Mouse (Mus musculus): Measurements from ENCODE around the gene Phactr2. TPM values are rescaled to one million over a fixed set of nuclear protein-coding genes. Genes with fewer than 3 reads are reported as not detected.
"Not testable (repeated sequence)": the region's sequence is repeated elsewhere in the genome, so short reads cannot be mapped to it uniquely, and the experiment has no call there.

Gene Phactr2
- total RNA-seq, 4 experiments from 2014 or later = 23.1 to 26.1 (median 24.9) TPM

DNA sequence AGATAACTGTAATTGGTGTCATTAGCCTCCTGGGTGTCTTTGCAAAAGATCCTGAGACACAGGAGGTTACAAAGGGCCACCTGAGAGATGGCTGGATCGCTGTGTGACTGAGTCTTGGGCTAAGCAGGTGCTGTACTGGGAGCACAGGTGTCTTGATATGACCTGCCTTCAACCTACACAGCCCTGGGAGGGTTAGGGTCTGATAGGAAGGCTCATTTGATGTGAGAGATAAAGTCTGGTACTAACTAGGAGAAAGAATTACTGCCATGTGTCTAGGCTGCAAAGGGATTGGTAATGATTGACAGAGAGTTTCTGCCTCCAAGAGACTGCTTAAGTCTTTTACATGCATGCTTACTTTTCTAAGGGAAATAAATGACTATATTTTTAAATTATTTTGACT is 254.2 kb downstream of the Phactr2 start:
- no peak for DNase-seq (ENCODE audit: low spot score in 2 of 2)

GRCm38 (mm10) chr10:13213956-13214355 is 260.3 kb downstream of the Phactr2 start:
- DNase-seq (ENCODE audit: low spot score in 2 of 2) = no peak

- no peak for DNase-seq (ENCODE audit: low spot score in 2 of 2)
Measured at GRCm38 (mm10) chr10:13212829-13213228, 261.4 kb downstream of the Phactr2 start.

GRCm38 (mm10) chr10:13212326-13212725 is 261.9 kb downstream of the Phactr2 start:
- DNase-seq (ENCODE audit: low spot score in 2 of 2) = no peak

- no peak for DNase-seq (ENCODE audit: low spot score in 2 of 2)
Measured at GRCm38 (mm10) chr10:13209930-13210637, 264.1 kb downstream of the Phactr2 start.

GRCm38 (mm10) chr10:13209506-13209905 is 264.7 kb downstream of the Phactr2 start:
- DNase-seq (ENCODE audit: low spot score in 2 of 2) = no peak

- no peak for DNase-seq (ENCODE audit: low spot score in 2 of 2)
Measured at GRCm38 (mm10) chr10:13209061-13209460, 265.2 kb downstream of the Phactr2 start.

GRCm38 (mm10) chr10:13201741-13202293 is 272.4 kb downstream of the Phactr2 start:
- no peak for DNase-seq (ENCODE audit: low spot score in 2 of 2)

DNA sequence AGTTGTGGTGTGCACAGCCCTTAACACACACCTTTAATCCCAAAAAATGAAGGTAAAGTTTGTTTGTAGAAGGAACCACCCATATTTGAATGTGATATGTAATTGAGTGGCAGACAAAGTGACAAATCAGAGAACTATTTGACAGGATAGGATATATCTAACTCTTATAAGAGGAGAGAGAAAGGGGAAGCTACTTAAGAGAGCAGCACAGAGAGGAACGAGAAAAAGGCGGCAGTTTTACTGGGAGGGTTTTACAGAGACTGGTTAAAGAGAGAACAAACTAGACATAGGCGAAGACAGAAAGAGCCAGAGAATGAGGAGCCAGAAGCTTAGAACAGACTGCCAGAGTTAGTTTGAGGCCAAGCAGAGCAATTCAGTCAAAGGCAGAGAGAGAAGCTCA is 273.4 kb downstream of the Phactr2 start:
- DNase-seq (ENCODE audit: low spot score in 2 of 2) = no peak

- DNase-seq (ENCODE audit: low spot score in 2 of 2) = no peak
Measured at GRCm38 (mm10) chr10:13199234-13199633, 275.0 kb downstream of the Phactr2 start.

- no peak for DNase-seq (ENCODE audit: low spot score in 2 of 2)
Measured at GRCm38 (mm10) chr10:13196872-13197507, 277.2 kb downstream of the Phactr2 start.

DNA sequence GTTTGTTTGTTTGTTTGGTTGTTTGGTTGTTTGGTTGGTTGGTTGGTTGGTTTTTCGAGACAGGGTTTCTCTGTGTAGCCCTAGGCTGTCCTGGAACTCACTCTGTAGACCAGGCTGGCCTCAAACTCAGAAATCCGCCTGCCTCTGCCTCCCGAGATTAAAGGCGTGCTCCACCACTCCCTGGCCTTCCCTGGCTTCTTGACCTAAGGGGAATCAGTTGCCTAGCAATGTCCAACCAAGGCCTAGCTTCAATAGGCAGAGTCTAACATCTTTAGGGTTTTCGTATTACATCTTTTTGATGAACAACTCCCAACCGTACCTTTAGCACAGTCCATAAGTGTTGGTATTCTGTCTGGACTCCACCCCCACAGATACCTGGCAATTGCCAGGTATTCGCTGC is 280.7 kb downstream of the Phactr2 start:
- not testable (repeated sequence) for DNase-seq (ENCODE audit: low spot score in 2 of 2)

DNA sequence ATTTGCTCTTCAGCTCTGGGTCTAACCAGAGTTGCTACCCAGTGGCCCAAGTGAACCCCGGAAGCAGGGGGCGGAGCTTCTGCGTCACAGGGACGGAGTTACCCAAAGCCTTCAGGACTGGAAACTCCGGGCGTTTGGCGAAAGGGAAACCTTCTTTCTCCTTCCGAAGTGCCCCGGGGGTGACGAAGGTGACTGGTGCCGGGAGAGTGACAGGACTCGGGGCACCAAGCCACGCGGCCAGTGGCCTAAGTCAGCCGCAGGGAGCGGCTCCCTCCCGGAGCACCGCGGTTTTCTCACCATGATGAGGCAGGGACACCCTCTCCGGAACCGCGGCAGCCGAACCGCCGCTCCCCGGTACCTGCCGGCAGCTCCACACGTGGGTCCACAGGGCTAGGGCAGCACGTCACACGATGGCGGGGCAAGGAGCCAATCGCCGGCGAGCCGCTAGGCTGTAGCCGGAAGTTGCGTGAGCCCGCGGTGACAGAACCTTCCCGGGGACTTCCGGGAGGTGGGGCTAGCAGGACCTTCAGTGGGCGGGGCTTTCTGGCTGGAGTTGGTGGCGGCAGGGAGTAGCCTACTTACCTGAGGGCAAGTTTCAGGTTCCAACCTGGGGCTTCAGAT is 281.4 kb downstream of the Phactr2 start, which contains the start of gene Ltv1:
TSS of gene Ltv1 (minus strand) at position 438 of the 621 bp plus-strand sequence.
- DNase-seq (ENCODE audit: low spot score in 2 of 2) = peak; percentile 84 to 94

DNA sequence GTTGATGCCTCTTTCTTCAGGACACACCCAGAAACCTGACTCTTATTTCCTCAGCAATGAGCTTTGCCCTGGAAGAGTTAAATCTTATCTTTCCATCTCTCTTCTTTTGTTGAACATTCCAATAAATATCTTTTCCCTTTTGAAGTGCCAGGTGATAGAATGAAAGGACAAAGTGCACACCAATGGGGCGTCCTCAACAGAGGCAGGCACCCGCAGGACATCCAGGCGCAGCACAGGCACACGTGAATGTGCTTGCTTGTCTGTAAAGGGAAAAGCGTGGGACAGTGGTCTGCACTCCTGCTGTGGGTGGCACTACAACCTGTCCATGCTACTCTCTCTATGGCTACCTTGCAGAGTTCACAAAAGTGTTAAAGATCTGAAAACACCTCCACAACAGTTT is 284.3 kb downstream of the Phactr2 start:
- no peak for DNase-seq (ENCODE audit: low spot score in 2 of 2)

- no peak for DNase-seq (ENCODE audit: low spot score in 2 of 2)
Measured at GRCm38 (mm10) chr10:13186754-13187153, 287.5 kb downstream of the Phactr2 start.

DNA sequence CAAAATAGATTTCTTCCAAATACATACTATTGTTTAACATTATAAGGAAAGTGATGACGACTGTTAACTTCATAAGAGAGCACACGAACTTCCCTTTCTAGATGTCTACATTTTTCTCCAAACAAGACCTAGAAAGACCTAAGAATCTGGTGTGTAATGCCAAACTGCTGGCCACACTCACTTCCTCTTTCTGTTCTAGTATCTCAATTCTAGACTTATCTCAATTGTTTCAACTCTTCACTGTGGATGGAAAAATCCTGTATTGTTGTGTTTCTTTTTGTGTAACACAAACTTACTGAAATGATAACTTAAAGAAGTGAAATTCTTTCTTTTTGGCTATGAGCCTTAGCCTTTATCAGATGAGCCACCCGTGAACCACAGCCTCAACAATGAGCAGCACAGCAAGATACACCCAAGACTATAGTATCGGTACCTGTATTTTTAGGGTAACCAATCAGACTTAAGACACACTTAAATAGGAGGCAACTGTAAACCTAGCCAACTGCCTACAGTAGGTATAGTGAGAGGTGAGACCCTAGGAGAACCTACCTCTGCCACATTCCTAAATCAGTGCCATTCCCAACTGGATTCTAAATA is 289.9 kb downstream of the Phactr2 start:
- no peak for DNase-seq (ENCODE audit: low spot score in 2 of 2)

- no peak for DNase-seq (ENCODE audit: low spot score in 2 of 2)
Measured at GRCm38 (mm10) chr10:13180211-13180610, 294.0 kb downstream of the Phactr2 start.

GRCm38 (mm10) chr10:13177973-13178624 is 296.1 kb downstream of the Phactr2 start, which contains the start of gene Zc2hc1b:
TSS of gene Zc2hc1b (minus strand) at chr10:13178023.
- no peak for DNase-seq (ENCODE audit: low spot score in 2 of 2)

DNA sequence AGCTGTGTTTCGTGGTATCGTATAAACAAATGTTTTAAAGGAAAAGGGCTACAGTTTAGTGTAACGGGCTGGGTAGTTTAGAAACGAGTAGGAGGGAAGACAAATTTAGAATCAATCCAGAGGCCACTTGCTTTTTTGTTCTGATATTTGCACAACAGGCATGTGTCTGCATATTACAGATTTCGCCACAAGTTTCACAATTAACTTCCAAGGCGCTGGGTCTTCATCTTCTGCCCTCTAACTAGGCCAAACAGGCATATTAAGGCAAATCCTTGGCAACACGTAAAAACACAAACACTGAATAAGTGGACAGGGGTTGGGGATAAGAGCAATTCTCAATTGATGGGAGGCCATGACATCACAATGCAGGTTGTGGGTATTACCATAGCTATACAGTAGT is 298.3 kb downstream of the Phactr2 start:
- DNase-seq (ENCODE audit: low spot score in 2 of 2) = no peak

DNA sequence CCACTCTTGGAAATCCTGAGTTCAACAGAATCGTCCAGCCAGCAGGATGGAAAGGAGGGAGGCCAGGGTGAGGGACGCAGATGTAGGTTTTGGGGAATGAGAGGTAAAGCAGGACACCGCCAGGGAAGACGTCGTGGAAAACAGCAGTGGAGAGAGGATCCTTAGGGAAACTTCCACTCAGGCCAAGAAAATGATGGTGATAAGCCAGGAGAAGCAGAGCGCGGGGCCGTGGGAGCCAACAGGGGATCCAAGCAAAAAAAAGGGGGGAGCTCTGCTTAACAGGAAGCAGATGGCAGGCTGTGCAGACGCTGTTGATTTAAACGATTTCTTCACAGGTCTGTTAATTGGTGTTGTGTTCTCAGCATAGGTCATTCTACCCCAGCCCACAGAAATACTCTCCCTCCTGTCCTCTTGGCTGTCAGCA is 301.4 kb downstream of the Phactr2 start:
- no peak for DNase-seq (ENCODE audit: low spot score in 2 of 2)

GRCm38 (mm10) chr10:13171461-13171860 is 302.8 kb downstream of the Phactr2 start:
- DNase-seq (ENCODE audit: low spot score in 2 of 2) = no peak
